Comparison of ENCODE assay signal across 8 mouse cellular contexts in genomic region chrX:38473164-38473536, GRCm38 (mm10). TPM values are rescaled to one million over a fixed set of nuclear protein-coding genes. Genes with fewer than 3 reads are reported as not detected.
A peak's percentile ranks its signal among the peaks of the same experiment; 100 is the strongest.
DNase-seq lines count a peak whose midpoint lies in the region; ATAC-seq and TF ChIP-seq lines count a peak whose summit lies in the region.

No protein-coding gene starts in this region.

- peak overlapping the region; percentile 91 for H3K27ac ChIP-seq in gastrocnemius, adult 2 months
- no peak overlapping the region for H3K27ac ChIP-seq in midbrain, embryonic 16.5 days (ENCODE audit: low read length)

- peak overlapping the region; percentile 81 for H3K4me3 ChIP-seq in gastrocnemius, adult 2 months
- H3K4me3 ChIP-seq in E14TG2a.4 (replicated peaks; ENCODE audit: low read length) = peak overlapping the region; percentile 74; the same call in 1 of the 2 replicates
- peak overlapping the region; percentile 55 for H3K4me3 ChIP-seq in midbrain, embryonic 16.5 days (ENCODE audit: low read depth, low read length)

- H3K36me3 ChIP-seq in E14TG2a.4 (ENCODE audit: insufficient read depth, low read length) = no peaks in the 10 kb centered on the region
- no peaks in the 10 kb centered on the region for H3K36me3 ChIP-seq in midbrain, embryonic 16.5 days (ENCODE audit: control insufficient read depth, insufficient read depth, low read length)

- peak overlapping the region; percentile 48 for H3K4me2 ChIP-seq in midbrain, embryonic 16.5 days (ENCODE audit: low read length)

- DNase-seq in gastrocnemius, adult 2 months = peak; percentile 28
- DNase-seq in gastrocnemius, postnatal 4 days (ENCODE audit: low spot score in 2 of 2) = no peak
- peak; percentile 22 for DNase-seq in kidney, postnatal 10 days
- no peak for DNase-seq in layer of hippocampus, postnatal 36 days
- no peak for DNase-seq in layer of hippocampus, postnatal 14 days (ENCODE audit: low spot score in 2 of 2)

- peak; percentile 56 for ATAC-seq in erythroid progenitor cell, adult 5-6 weeks (replicated peaks; ENCODE audit: low FRiP score, poor library complexity, severe bottlenecking)
- peak; percentile 64; the same call in 1 of the 2 replicates for ATAC-seq in midbrain, embryonic 16.5 days

- intact Hi-C loops in gastrocnemius, adult 2 months (cut with DNase I) = loop anchor here (1.0 kb wide), 1 partner anchor 16 kb away; no protein-coding TSS in a partner anchor

- no peak for TF ChIP-seq CTCF in gastrocnemius, adult 2 months (IDR thresholded peaks at IDR 0.05)
- TF ChIP-seq CTCF in E14TG2a.4 (conservative IDR thresholded peaks at IDR 0.05; ENCODE audit: low read length) = no peak

- no peak overlapping the region for H3K9ac ChIP-seq in midbrain, embryonic 16.5 days (ENCODE audit: low read depth, low read length)

- WGBS in midbrain, embryonic 16.5 days = 22% methylated on average over 10 of the region's 10 CpGs

- no peaks in the 10 kb centered on the region for H3K27me3 ChIP-seq in E14TG2a.4 (ENCODE audit: insufficient read depth, low read length)
- H3K27me3 ChIP-seq in midbrain, embryonic 16.5 days (ENCODE audit: control insufficient read depth, insufficient read depth, low read depth, low read length) = no peaks in the 10 kb centered on the region

- peaks cover 30% of the 10 kb centered on the region for H3K4me1 ChIP-seq in E14TG2a.4 (replicated peaks; ENCODE audit: low read depth, low read length)
- no peaks in the 10 kb centered on the region for H3K4me1 ChIP-seq in midbrain, embryonic 16.5 days (ENCODE audit: control insufficient read depth, insufficient read depth, low read length)

- no peaks in the 10 kb centered on the region for H3K9me3 ChIP-seq in E14TG2a.4 (ENCODE audit: low read length)
- H3K9me3 ChIP-seq in midbrain, embryonic 16.5 days (replicated peaks; ENCODE audit: control insufficient read depth, low read length, poor library complexity, severe bottlenecking) = no peaks in the 10 kb centered on the region

RNA-seq across cellular contexts. Expression of gene Lamp2, which starts 16.9 kb away (rescaled TPM):
- 10 to 100 TPM; 63.3 to 74.6 TPM for total RNA-seq in gastrocnemius, adult 2 months (2021)
- 100 to 1,000 TPM; 110 to 117 TPM for total RNA-seq in gastrocnemius, postnatal 4 days (2021)
- total RNA-seq in erythroid progenitor cell, adult 5-6 weeks (2015; ENCODE audit: low replicate concordance) = 79.6 and 86.1 TPM in 2 replicates
- total RNA-seq in erythroid progenitor cell, adult 5-6 weeks (2017; ENCODE audit: low replicate concordance) = 42.2 and 54.8 TPM in 2 replicates
- polyA plus RNA-seq in midbrain, embryonic 16.5 days (2015; fragmentation: Nextera tagmentation; extraction: Ambion mirVana) = 51.9 and 55.4 TPM in 2 replicates
- 10 to 100 TPM; 67.3 to 71.6 TPM for total RNA-seq in layer of hippocampus, postnatal 36 days (2021)
- total RNA-seq in layer of hippocampus, postnatal 14 days (2021) = 10 to 100 TPM; 66.3 to 73.2 TPM

Comparison
In these comparisons a context has a peak if more than half of its experiments do, and no peak if none do; other contexts are left out.
1. DNase-seq: peak in gastrocnemius, adult 2 months (single experiment) and kidney, postnatal 10 days (single experiment); none in gastrocnemius, postnatal 4 days (0 of 2), layer of hippocampus, postnatal 36 days (0 of 2) and layer of hippocampus, postnatal 14 days (0 of 2).
2. Peak in every context shown above with its lines, with median percentiles within 50 percentile points of each other: H3K4me3 ChIP-seq.